Mouse (Mus musculus) left cerebral cortex, postnatal 10 days (tissue): Measurements from ENCODE around the gene Hpse2. TPM values are rescaled to one million over a fixed set of nuclear protein-coding genes. Genes with fewer than 3 reads are reported as not detected.
A peak's percentile ranks its signal among the peaks of the same experiment; 100 is the strongest.
"Not testable (repeated sequence)": the region's sequence is repeated elsewhere in the genome, so short reads cannot be mapped to it uniquely, and the experiment has no call there.

ENCODE experiments used
- DNase-seq, 2 experiments: peaks; one replicate each; pipeline ENCODE4 v3.0.0; 2021 to 2022; ENCODE audit warnings: low spot score in 2 of 2, mixed read lengths in 1 of 2; ENCODE audit errors: extremely low spot score in 1 of 2
- intact Hi-C: fragments of 180-260 bp; cut with DNase I; formaldehyde crosslinking; loops from one replicate; pipeline ENCODE4 v1.15.1; 2025
- total RNA-seq, 2 experiments: library from RNA; stranded (reverse); gene quantifications; 2 replicates each; pipeline ENCODE4 v1.2.3; 2021

The Hpse2 gene
- total RNA-seq = under 1 TPM; 0.45 to 0.71 TPM

DNA sequence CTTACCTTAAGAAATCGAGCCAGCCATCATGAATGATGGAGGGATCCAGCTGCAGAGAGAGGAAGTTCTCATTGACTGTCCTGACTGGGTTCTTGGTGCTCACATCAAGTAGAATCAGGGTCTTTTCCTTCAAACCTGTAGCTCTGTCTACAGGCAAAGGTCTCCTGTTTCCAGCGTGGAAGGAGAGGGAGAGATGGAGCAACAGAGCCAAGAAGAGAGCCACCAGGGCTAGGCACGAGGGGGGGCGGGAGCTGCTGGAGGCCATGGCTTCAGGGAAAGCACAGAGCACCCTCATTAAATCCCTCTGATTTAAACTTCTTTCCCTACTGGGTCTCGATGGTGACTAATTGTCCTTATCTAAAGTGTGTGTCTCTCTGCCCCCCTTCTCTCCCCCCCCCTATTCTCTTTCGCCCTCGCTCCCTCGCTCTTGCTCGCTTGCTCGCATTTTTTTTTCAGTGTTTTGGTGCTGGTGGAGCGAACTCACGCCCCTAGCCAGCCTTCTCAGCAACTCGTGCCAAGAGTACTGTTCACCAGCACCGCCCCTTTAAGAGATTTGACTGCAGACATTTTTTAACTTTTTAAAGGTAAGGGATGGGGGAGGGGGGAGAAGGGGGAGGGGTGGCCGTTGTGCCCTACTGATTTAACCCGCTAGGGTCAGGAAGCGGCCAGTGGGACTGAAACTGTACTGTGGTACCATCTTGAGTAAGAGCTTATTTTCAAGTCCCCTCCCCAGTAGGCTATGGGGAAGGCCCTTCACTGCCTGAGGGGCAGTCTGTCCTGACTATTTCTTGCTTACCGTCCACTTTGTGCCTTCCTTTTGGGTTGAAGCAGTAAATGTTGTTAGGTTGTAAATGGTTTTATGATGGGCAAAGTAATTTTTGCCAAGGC lies at the start of gene Hpse2:
Gene Hpse2 (minus strand): TSS at position 339 of the 888 bp plus-strand sequence.
- DNase-seq = no peak
- intact Hi-C loops = no loop called here

- intact Hi-C loops = no loop called here
- DNase-seq = no peak
Measured at GRCm38 (mm10) chr19:43427446-43428224, 39.5 kb upstream of the Hpse2 start.

GRCm38 (mm10) chr19:43424082-43424481 lies 35.9 kb upstream of the Hpse2 start:
- intact Hi-C loops = no loop called here
- DNase-seq = no peak

DNA sequence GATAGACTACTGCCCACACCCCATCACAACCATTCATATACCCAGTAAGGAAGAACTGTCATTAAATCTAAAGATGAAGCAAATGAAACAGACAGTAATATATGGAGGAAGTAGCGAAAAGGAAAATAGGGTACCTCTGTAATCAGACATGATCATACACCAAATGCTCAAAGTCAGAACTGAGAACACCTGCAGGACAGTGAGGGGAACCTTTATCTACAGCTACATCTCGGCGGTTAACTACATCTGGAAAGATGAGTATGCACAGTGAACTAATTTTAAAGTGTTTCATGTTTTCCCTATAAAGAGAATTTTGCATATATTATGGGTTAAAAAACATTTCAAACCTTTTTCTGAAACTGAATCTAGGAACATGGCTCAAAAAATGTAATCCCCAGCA lies 32.4 kb upstream of the Hpse2 start:
- no peak for DNase-seq
- intact Hi-C loops = no loop called here

GRCm38 (mm10) chr19:43415565-43415964 lies 27.4 kb upstream of the Hpse2 start:
- intact Hi-C loops = no loop called here
- DNase-seq = no peak

DNA sequence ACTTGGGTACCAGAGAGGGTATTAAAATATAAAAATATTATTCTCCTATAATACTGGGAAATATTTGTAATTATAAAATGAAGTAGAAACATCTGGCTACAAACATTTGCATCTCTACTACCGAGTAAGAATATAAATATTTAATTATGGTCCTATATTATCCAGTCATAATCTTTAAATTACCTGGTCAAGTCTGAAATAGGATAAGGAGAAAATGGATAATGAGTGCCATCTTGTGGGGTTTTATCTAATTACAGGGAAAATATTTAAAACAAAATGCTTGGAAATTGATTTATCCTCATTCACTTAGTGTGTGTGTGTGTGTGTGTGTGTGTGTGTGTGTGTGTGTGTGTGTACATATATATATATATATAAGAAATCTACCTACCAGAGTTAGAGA lies 19.0 kb upstream of the Hpse2 start:
- no peak for DNase-seq
- intact Hi-C loops = no loop called here

- intact Hi-C loops = loop anchor here (1.0 to 10.0 kb wide), 3 partner anchors 369 to 812 kb away; no protein-coding TSS in a partner anchor
- DNase-seq = peak; percentile 32 to 63
Measured at GRCm38 (mm10) chr19:43396327-43396726, 8.2 kb upstream of the Hpse2 start.

GRCm38 (mm10) chr19:43387071-43387770 lies 934 bp downstream of the Hpse2 start:
- intact Hi-C loops = no loop called here
- DNase-seq = no peak

GRCm38 (mm10) chr19:43386041-43386952 lies 1.9 kb downstream of the Hpse2 start:
- no peak for DNase-seq
- intact Hi-C loops = no loop called here

DNA sequence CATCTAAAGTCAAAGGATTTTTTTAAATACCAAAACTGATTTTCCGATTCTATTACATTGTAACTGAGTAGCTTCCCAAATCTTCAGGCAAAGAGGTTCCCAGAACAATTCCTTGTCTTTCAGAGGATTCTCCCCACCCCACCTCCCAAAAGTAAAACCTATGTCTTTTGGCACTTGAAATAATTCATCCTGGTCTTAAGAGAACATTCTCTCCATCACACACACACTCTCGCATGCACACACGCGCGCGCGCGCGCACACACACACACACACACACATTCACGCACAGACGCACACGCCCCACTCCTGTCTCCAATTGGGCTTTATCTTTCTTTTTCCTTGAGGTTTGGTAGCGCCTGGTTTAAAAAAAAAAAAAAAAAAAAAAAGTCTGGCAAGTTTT lies 2.7 kb downstream of the Hpse2 start:
- intact Hi-C loops = no loop called here
- no peak for DNase-seq

- intact Hi-C loops = no loop called here
- DNase-seq = no peak
Measured at GRCm38 (mm10) chr19:43384978-43385431, 3.1 kb downstream of the Hpse2 start.

DNA sequence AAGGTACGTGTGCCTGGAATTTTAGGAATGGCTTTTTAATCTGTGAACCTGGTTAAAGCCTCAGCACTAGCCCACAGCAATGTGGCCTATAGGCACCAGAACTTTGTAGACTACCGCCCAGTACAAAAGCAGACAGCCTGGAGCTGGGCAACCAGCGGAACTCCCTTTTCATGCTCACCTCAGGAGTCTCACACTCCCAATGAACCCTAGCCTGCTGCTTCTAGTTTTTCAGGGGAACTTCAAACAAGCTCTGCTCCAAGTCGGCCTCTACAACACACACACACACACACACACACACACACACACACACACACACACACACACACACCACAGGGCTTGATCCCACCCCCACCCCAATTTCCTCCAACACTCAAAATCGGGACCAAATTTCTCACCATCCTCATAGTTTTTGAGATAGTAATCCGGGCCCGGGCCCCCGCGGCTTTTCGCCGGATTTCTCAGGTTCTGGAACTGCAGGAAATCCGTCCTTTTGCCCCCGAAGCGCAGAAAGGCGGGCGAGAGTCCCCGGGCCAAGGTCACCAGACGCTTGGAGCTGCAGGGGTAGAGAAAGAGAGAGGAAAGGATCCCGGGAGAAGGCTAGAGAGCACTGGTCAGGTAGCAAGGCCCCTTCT lies 3.7 kb downstream of the Hpse2 start:
- intact Hi-C loops = no loop called here
- no peak for DNase-seq

DNA sequence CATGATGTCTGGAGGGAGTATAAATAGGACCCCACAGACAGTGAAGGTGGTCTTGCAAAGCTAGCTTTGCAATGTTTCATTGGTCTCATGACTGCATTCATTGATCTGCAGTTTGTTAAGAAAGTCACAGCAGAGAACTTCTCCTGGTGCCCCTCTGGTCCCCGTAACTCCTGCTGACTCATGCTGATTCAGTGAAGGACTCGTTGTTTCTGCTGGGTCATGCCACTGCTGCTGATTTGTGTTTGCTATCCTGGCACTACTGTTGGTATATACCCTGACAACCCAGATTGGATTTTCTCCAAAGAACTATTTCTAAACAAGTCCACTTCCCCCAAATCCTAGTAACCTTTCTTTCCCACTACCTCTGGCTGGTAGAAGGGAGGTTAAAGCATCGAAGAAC lies 29.3 kb downstream of the Hpse2 start:
- no peak for DNase-seq
- intact Hi-C loops = no loop called here

- intact Hi-C loops = loop anchor here (5.0 kb wide), 1 partner anchor 514 kb away; no protein-coding TSS in a partner anchor
Measured at GRCm38 (mm10) chr19:43311125-43311524, 77.0 kb downstream of the Hpse2 start.

DNA sequence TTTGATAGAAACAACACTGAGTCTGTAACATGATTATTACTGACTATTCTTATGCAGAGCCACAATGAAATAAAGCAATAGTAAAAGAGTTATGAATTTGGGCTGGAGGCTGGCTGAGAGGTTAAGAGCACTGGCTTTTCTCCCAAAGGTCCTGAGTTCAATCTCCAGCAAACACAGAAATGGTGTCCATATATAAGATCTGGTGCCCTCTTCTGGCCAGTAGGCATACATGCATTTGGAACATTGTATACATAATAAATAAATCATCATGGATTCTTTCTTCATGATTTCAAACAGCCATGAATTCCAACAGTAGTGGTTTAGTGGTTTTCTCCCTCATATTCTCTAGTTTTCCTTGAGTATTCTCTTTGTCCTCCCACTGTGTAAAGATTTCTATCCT lies 81.4 kb downstream of the Hpse2 start:
- intact Hi-C loops = no loop called here
- DNase-seq = no peak

More at GRCm38 (mm10) chr19:43311125-43311524, 77.0 kb downstream of the Hpse2 start:
- peak; percentile 3 to 20 for DNase-seq

DNA sequence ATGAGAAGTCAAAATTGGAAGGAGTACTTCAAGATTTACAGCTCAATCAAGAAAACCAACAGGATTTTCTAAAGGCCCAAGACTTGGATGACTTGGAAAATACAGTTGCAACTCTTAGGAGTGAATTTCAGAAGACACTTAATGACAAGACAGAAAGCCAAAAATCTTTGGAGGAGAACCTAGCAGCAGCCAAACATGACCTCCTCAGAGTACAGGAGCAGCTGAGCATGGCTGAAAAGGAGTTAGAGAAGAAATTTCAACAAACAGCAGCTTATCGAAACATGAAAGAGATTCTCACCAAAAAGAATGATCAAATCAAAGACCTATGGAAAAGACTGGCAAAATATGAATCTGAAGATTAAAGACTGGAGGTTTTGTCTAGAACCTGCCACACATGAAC lies 106.8 kb downstream of the Hpse2 start:
- intact Hi-C loops, DNase-seq: not testable (repeated sequence)

GRCm38 (mm10) chr19:43243993-43244392 lies 144.2 kb downstream of the Hpse2 start:
- no peak for DNase-seq
- intact Hi-C loops = no loop called here

GRCm38 (mm10) chr19:43231711-43232110 lies 156.4 kb downstream of the Hpse2 start:
- DNase-seq = no peak
- intact Hi-C loops = no loop called here
